Mouse (Mus musculus) midbrain, embryonic 10.5 days (tissue): Measurements from ENCODE around the gene Nptxr. TPM values are rescaled to one million over a fixed set of nuclear protein-coding genes. Genes with fewer than 3 reads are reported as not detected.
A peak's percentile ranks its signal among the peaks of the same experiment; 100 is the strongest.

ENCODE experiments used
- DNase-seq: peaks from one replicate; pipeline ENCODE4 v3.0.0-alpha.2; 2017; ENCODE audit warnings: low spot score
- H3K27ac ChIP-seq: fragments of 300-500 bp; sonication (generic); replicated peaks from 2 replicates; pipeline ENCODE4 v1.5.1; 2016; ENCODE audit warnings: mild to moderate bottlenecking
- H3K27me3 ChIP-seq: fragments of 300-500 bp; sonication (generic); 2 replicates; pipeline ENCODE4 v1.6.1; 2016; ENCODE audit warnings: low read depth, mild to moderate bottlenecking; ENCODE audit not compliant: poor library complexity, severe bottlenecking
- H3K36me3 ChIP-seq: fragments of 300-500 bp; sonication (generic); 2 replicates; pipeline ENCODE4 v1.6.1; 2016; ENCODE audit warnings: mild to moderate bottlenecking, moderate library complexity
- H3K4me1 ChIP-seq: fragments of 300-500 bp; sonication (generic); 2 replicates; pipeline ENCODE4 v1.6.1; 2016
- H3K4me3 ChIP-seq: fragments of 300-500 bp; sonication (generic); 2 replicates; pipeline ENCODE4 v1.5.1; 2016; ENCODE audit warnings: mild to moderate bottlenecking, moderate library complexity
- H3K9me3 ChIP-seq: fragments of 300-500 bp; sonication (generic); replicated peaks from 2 replicates; pipeline ENCODE4 v1.6.1; 2016; ENCODE audit warnings: mild to moderate bottlenecking
- WGBS: fragments of 180-500 bp; shearing (Covaris S2); methylation state at CpG from one replicate; pipeline ENCODE4 v1.1.7; 2016; 5-methylcytosine and 5-hydroxymethylcytosine counted together
- polyA plus RNA-seq: library from polyadenylated mRNA; unstranded; fragments of >200 nt; fragmentation: Nextera tagmentation; extraction: Ambion mirVana; gene quantifications from 2 replicates; pipeline ENCODE4 v1.2.1, GENCODE M21; 2016

The Nptxr gene
- polyA plus RNA-seq, 1 experiment from 2014 or later, result 2.2 TPM

GRCm38 (mm10) chr15:79768302-79768701 is 36.3 kb downstream of the Nptxr start:
- no peak for DNase-seq
- no peaks in the 10 kb centered on the region for H3K27me3 ChIP-seq
- H3K4me1 ChIP-seq, result peaks cover 15% of the 10 kb centered on the region
- no peaks in the 10 kb centered on the region for H3K9me3 ChIP-seq
- H3K4me3 ChIP-seq, result no peak overlapping the region
- peaks cover 21% of the 10 kb centered on the region for H3K36me3 ChIP-seq
- H3K27ac ChIP-seq, result no peak overlapping the region
- WGBS, result 72% methylated on average over 6 of the region's 6 CpGs

GRCm38 (mm10) chr15:79767327-79767961 is 37.1 kb downstream of the Nptxr start:
- Histone ChIP-seq H3K4me3 (no peak overlapping the region), H3K9me3 (no peaks in the 10 kb centered on the region), H3K27me3 (no peaks in the 10 kb centered on the region), H3K27ac (no peak overlapping the region), H3K4me1 (peaks cover 8% of the 10 kb centered on the region; the same call in 1 of the 2 replicates), H3K36me3 (peaks cover 30% of the 10 kb centered on the region)
- 92% methylated on average over 16 of the region's 16 CpGs for WGBS
- no peak for DNase-seq

GRCm38 (mm10) chr15:79766586-79767071 is 37.9 kb downstream of the Nptxr start:
- Histone ChIP-seq H3K9me3 (no peaks in the 10 kb centered on the region), H3K4me1 (peaks cover 10% of the 10 kb centered on the region; the same call in 1 of the 2 replicates), H3K36me3 (peaks cover 38% of the 10 kb centered on the region), H3K27me3 (no peaks in the 10 kb centered on the region), H3K4me3 (no peak overlapping the region), H3K27ac (no peak overlapping the region)
- DNase-seq, result no peak
- WGBS, result 90% methylated on average over 10 of the region's 10 CpGs

GRCm38 (mm10) chr15:79766168-79766567 is 38.4 kb downstream of the Nptxr start:
- H3K36me3 ChIP-seq, result peaks cover 43% of the 10 kb centered on the region
- H3K9me3 ChIP-seq, result no peaks in the 10 kb centered on the region
- peaks cover 11% of the 10 kb centered on the region; the same call in 1 of the 2 replicates for H3K4me1 ChIP-seq
- no peak overlapping the region for H3K27ac ChIP-seq
- 78% methylated on average over 10 of the region's 10 CpGs for WGBS
- H3K4me3 ChIP-seq, result no peak overlapping the region
- no peak for DNase-seq
- H3K27me3 ChIP-seq, result no peaks in the 10 kb centered on the region

GRCm38 (mm10) chr15:79765361-79765760 is 39.2 kb downstream of the Nptxr start:
- H3K4me1 ChIP-seq, result peaks cover 8% of the 10 kb centered on the region; the same call in 1 of the 2 replicates
- H3K27me3 ChIP-seq, result no peaks in the 10 kb centered on the region
- no peak for DNase-seq
- H3K27ac ChIP-seq, result no peak overlapping the region
- peaks cover 47% of the 10 kb centered on the region for H3K36me3 ChIP-seq
- 84% methylated on average over 2 of the region's 2 CpGs for WGBS
- no peaks in the 10 kb centered on the region for H3K9me3 ChIP-seq
- no peak overlapping the region for H3K4me3 ChIP-seq

- DNase-seq, result no peak
- Histone ChIP-seq H3K27ac (no peak overlapping the region), H3K4me1 (peaks cover 8% of the 10 kb centered on the region; the same call in 1 of the 2 replicates), H3K27me3 (no peaks in the 10 kb centered on the region), H3K4me3 (no peak overlapping the region), H3K9me3 (no peaks in the 10 kb centered on the region), H3K36me3 (peaks cover 47% of the 10 kb centered on the region)
- WGBS, result 87% methylated on average over 11 of the region's 11 CpGs
These were observed 39.9 kb downstream of the Nptxr start for GRCm38 (mm10) chr15:79764539-79765267.

GRCm38 (mm10) chr15:79763601-79764246 is 40.8 kb downstream of the Nptxr start:
- peaks cover 8% of the 10 kb centered on the region; the same call in 1 of the 2 replicates for H3K4me1 ChIP-seq
- H3K9me3 ChIP-seq, result no peaks in the 10 kb centered on the region
- H3K4me3 ChIP-seq, result no peak overlapping the region
- H3K36me3 ChIP-seq, result peaks cover 47% of the 10 kb centered on the region
- H3K27me3 ChIP-seq, result no peaks in the 10 kb centered on the region
- DNase-seq, result no peak
- no peak overlapping the region for H3K27ac ChIP-seq
- 92% methylated on average over 7 of the region's 7 CpGs for WGBS

GRCm38 (mm10) chr15:79763001-79763400 is 41.6 kb downstream of the Nptxr start:
- Histone ChIP-seq H3K27ac (no peak overlapping the region), H3K36me3 (peaks cover 47% of the 10 kb centered on the region), H3K27me3 (no peaks in the 10 kb centered on the region), H3K9me3 (no peaks in the 10 kb centered on the region), H3K4me1 (0 out of 2 replicates have a peak, but pooled peaks cover 3% of the 10 kb centered on the region), H3K4me3 (no peak overlapping the region)
- no peak for DNase-seq
- WGBS, result 91% methylated on average over 9 of the region's 9 CpGs

GRCm38 (mm10) chr15:79760956-79761355 is 43.6 kb downstream of the Nptxr start:
- WGBS, result 90% methylated on average over 6 of the region's 6 CpGs
- Histone ChIP-seq H3K9me3 (no peaks in the 10 kb centered on the region), H3K27me3 (no peaks in the 10 kb centered on the region), H3K27ac (no peak overlapping the region), H3K4me1 (peaks cover 17% of the 10 kb centered on the region), H3K4me3 (no peak overlapping the region), H3K36me3 (peaks cover 47% of the 10 kb centered on the region)
- DNase-seq, result no peak

GRCm38 (mm10) chr15:79757118-79757517 is 47.4 kb downstream of the Nptxr start:
- Histone ChIP-seq H3K27ac (0 out of 2 replicates have a peak overlapping the region, but pooled peaks have one; percentile 57), H3K36me3 (peaks cover 14% of the 10 kb centered on the region), H3K9me3 (no peaks in the 10 kb centered on the region), H3K4me1 (peaks cover 24% of the 10 kb centered on the region), H3K27me3 (no peaks in the 10 kb centered on the region), H3K4me3 (no peak overlapping the region)
- WGBS, result 97% methylated on average over 3 of the region's 3 CpGs
- no peak for DNase-seq

GRCm38 (mm10) chr15:79755977-79756625 is 48.5 kb downstream of the Nptxr start:
- peaks cover 21% of the 10 kb centered on the region for H3K4me1 ChIP-seq
- no peaks in the 10 kb centered on the region for H3K27me3 ChIP-seq
- no peaks in the 10 kb centered on the region for H3K9me3 ChIP-seq
- H3K27ac ChIP-seq, result peak overlapping the region; percentile 57; the same call in 1 of the 2 replicates
- no peak for DNase-seq
- WGBS, result 84% methylated on average over 8 of the region's 8 CpGs
- H3K36me3 ChIP-seq, result peaks cover 4% of the 10 kb centered on the region; the same call in 1 of the 2 replicates
- no peak overlapping the region for H3K4me3 ChIP-seq

- Histone ChIP-seq H3K27ac (no peak overlapping the region), H3K9me3 (no peaks in the 10 kb centered on the region), H3K36me3 (no peaks in the 10 kb centered on the region), H3K4me1 (peaks cover 21% of the 10 kb centered on the region), H3K4me3 (no peak overlapping the region), H3K27me3 (no peaks in the 10 kb centered on the region)
- 87% methylated on average over 4 of the region's 4 CpGs for WGBS
- DNase-seq, result no peak
These were observed 49.4 kb downstream of the Nptxr start for GRCm38 (mm10) chr15:79755176-79755575.
